Mouse (Mus musculus): ENCODE results near the gene Pitpnc1. TPM values are rescaled to one million over a fixed set of nuclear protein-coding genes. Genes with fewer than 3 reads are reported as not detected.

Pitpnc1 gene
- total RNA-seq, 1 experiment from 2014 or later, result 20.4 TPM

DNA sequence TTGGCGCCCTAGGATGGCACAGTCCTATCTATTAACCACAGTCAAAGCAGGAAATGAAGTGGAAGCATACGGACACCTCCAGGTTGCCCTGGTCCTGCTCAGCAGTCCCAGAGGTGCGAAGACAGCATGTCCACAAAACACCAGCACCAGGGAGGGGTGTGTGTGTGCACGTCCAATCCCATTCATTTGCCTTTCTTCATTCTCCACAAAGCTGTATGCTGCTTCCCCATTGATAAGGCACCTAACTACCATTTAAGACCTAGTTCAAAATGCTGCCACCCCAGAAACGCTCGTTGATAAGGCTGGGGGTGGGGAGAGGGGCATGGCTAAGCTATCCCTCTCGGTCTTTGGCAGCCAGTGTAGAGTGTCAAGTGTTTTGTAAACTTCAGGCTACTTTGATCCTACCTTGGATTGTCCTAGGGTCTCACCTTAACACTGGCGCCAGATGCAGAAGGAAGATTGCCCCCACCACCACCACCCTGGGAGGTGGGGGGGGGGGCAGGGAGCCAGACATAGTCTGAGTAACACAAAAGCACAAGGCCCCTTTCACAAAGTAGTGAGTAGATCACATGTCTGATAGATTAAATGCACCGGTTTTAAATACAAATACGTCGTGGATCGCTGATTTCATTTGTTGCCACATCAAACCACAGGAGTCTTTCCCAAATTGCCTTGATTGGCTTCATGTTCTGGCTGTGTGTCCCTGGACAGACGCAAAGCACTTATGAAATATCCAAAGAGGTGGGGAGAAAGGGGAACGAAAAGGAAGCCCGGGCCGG, 2.1 kb downstream of the Pitpnc1 start:
- DNase-seq, result no peak

GRCm38 (mm10) chr11:107466611-107467391, 3.7 kb downstream of the Pitpnc1 start:
- DNase-seq, result no peak

DNA sequence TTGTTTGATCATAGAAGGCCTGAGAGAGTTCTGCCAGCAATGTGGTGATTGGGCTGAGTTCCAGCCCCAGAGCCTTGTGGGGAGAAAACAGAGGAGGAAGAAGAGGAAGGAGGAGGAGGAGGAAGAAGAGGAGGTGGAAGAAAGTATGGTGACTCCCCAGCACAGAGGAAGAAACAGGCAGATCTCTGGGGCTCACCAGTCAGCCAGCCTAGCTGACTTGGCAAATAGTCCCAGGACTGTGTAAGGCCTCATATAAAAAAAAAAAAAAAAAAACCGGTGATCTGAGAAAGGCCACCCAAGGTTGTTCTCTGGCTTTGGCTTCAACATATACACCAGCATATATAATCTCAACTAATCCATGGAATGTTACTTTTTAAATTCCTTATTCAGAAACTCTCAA, 4.5 kb downstream of the Pitpnc1 start:
- DNase-seq, result no peak

GRCm38 (mm10) chr11:107465041-107465440, 5.5 kb downstream of the Pitpnc1 start:
- no peak for DNase-seq

DNA sequence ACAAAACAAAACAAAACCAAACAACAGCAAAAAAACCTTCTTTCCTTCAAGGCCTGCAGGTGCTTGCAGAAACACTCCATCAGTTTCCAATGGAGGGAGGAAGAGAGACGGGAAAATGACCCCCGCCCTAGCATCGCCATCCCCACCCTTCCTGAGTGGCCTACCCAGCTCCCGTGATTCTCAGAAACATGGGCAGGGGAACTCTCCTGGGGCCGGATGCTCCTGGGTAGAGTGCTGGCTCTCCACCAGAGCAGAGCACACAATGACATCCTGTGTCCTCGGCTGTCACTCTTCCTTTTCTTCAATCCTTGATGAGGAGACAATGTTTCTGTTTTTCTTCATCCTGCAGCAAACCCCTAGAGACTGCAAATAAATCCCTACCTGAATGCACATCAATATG, 6.4 kb downstream of the Pitpnc1 start:
- no peak for DNase-seq

- no peak for DNase-seq
These were observed 7.2 kb downstream of the Pitpnc1 start for GRCm38 (mm10) chr11:107463251-107463681.

GRCm38 (mm10) chr11:107462478-107462877, 8.0 kb downstream of the Pitpnc1 start:
- no peak for DNase-seq

DNA sequence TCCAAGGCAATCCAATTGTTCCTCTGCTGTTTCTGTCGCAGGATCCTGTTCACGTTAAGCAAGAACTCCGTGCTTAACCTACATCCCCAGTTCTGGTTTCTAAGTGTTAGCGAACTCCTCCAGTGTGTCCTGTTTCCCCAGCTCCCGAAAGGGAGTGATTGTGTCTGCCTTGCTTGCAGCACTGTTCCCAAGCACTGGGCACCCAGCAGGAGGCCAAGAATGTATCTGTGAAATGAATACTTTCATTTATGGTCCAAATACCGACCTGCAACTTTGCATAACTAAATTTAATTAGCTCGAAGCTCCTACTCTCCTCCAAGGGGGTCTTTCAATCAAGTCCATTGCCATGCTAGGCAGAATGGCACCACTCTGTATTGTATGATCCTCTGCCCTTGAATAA, 10.7 kb downstream of the Pitpnc1 start:
- DNase-seq, result no peak

GRCm38 (mm10) chr11:107458986-107459385, 11.5 kb downstream of the Pitpnc1 start:
- DNase-seq, result no peak

- no peak for DNase-seq
These were observed 12.2 kb downstream of the Pitpnc1 start for GRCm38 (mm10) chr11:107458286-107458685.

DNA sequence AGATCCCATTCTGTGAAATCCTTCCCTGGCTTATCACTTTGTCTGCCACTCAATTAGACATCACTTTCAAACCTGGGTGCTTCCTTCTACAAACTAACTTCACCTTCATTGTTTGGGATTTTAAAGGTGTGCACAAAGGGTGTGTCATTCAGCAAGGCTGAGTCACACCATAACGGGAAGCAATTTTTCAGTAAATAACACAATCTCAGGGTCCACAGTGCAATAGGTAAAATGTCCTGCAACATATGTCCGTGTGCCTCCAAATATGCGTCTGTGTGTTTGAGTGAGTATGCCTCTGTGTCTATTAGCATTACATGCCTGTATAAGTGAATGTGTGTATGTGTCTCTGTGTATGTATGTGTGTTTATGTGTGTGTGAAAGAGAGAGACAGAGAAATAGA, 13.2 kb downstream of the Pitpnc1 start:
- no peak for DNase-seq

GRCm38 (mm10) chr11:107454546-107455462, 15.7 kb downstream of the Pitpnc1 start:
- DNase-seq, result no peak

- no peak for DNase-seq
These were observed 18.4 kb downstream of the Pitpnc1 start for GRCm38 (mm10) chr11:107452053-107452452.

- no peak for DNase-seq
These were observed 19.4 kb downstream of the Pitpnc1 start for GRCm38 (mm10) chr11:107451106-107451505.

DNA sequence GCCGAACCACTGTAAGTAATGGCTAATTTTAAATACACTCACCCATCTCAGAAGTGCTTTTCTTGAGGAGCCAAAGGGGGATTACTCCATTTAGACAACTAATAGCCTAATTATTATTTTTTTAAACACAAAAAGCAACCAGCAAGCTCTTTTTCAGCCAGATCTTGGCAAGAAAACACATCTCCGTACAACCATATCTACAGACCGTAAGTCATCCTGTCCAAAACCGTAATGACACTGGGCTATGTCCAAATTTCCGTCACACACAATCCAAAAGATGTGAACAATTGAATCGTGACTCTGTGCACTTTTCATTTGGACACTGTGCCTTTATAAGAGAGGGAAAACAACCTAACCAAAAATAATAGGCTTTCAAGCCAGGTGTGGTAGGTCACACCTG, 20.4 kb downstream of the Pitpnc1 start:
- no peak for DNase-seq

DNA sequence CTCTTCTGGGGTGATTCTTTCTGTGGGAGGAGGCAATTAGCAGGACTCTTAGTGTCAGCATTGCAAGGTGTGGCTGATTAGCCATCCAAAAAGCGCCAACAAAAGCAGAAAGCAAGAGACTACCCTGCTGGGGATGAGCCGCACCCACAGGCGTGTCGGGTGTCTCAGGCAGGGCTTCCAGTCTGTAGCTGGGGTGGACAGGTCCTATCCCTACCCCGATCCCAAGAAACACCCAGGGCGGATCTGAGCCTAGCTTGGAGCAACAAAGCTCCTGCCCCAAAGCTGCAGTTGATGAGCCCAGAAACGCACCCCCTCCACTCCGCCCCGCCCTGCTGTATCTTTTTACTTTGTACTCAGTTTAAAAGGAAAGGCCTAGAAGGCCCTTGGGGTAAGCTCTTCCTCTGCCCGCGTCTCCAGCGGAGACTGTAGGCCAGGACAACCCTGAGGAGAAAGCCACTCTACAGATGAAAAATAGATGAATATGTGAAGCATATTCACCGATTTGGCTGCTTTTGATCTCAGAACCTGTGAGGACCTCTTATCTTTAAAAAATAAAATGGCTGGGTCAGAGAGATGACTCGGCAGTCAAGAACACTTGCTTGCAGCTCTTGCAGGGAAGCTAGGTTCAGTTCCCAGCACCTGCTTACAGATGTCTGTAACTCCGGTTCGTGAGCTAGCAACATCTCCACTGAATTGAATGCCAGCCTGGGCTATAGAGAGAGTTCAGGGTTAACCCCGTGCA, 21.2 kb downstream of the Pitpnc1 start:
- no peak for DNase-seq

- DNase-seq, result no peak
These were observed 22.6 kb downstream of the Pitpnc1 start for GRCm38 (mm10) chr11:107447915-107448314.

- DNase-seq, result no peak
These were observed 23.1 kb downstream of the Pitpnc1 start for GRCm38 (mm10) chr11:107447349-107447748.

GRCm38 (mm10) chr11:107446650-107447049, 23.8 kb downstream of the Pitpnc1 start:
- DNase-seq, result no peak

- DNase-seq, result no peak
These were observed 24.8 kb downstream of the Pitpnc1 start for GRCm38 (mm10) chr11:107445683-107446082.
